Mouse (Mus musculus) megakaryocyte, embryonic 14.5 days (primary cell): ENCODE measurements at regions not wholly inside any gene's neighbourhood (a gene's known extent, or its start where the extent isn't known, plus 50 kb on each side); places are given as distances from the start of the nearest gene placed in this dataset.

ENCODE experiments used
- H3K27me3 ChIP-seq: replicated peaks from 2 replicates; pipeline ENCODE3; 2012; ENCODE audit warnings: inconsistent platforms
- H3K36me3 ChIP-seq: replicated peaks from 2 replicates; pipeline ENCODE3; 2012; ENCODE audit warnings: low read length, inconsistent platforms, mixed read lengths
- H3K4me1 ChIP-seq: 2 replicates; pipeline ENCODE4 v1.6.1; 2012; ENCODE audit warnings: inconsistent platforms
- H3K4me3 ChIP-seq: replicated peaks from 2 replicates; pipeline ENCODE3; 2012; ENCODE audit warnings: moderate library complexity, mild to moderate bottlenecking, inconsistent platforms
- H3K9me3 ChIP-seq: 2 replicates; pipeline ENCODE4 v1.6.1; 2012; ENCODE audit warnings: inconsistent platforms
- FLI1 ChIP-seq: IDR thresholded peaks from 2 replicates; pipeline ENCODE4 v1.6.1; 2012; ENCODE audit warnings: low read length, inconsistent platforms, mixed read lengths
- GATA1 ChIP-seq: IDR thresholded peaks from 3 replicates; pipeline ENCODE4 v1.6.1; 2012; ENCODE audit warnings: mixed read lengths, low read length, inconsistent platforms, borderline replicate concordance

- Histone ChIP-seq H3K9me3 (no peaks in the 10 kb centered on the region), H3K27me3 (no peaks in the 10 kb centered on the region), H3K36me3 (no peaks in the 10 kb centered on the region), H3K4me1 (peaks cover 6% of the 10 kb centered on the region), H3K4me3 (no peak overlapping the region)
- TF ChIP-seq FLI1, result no peak
- TF ChIP-seq GATA1, result no peak
These were observed 526.8 kb upstream of the Tbl1xr1 start for GRCm38 (mm10) chr3:21549671-21550070.

GRCm38 (mm10) chr3:21553159-21553758 is 523.2 kb upstream of the Tbl1xr1 start:
- Histone ChIP-seq H3K9me3 (no peaks in the 10 kb centered on the region), H3K27me3 (no peaks in the 10 kb centered on the region), H3K4me3 (no peak overlapping the region), H3K36me3 (no peaks in the 10 kb centered on the region), H3K4me1 (no peaks in the 10 kb centered on the region)
- TF ChIP-seq FLI1 (no peak), GATA1 (no peak)

- TF ChIP-seq FLI1 (no peak), GATA1 (no peak)
- no peaks in the 10 kb centered on the region for H3K36me3 ChIP-seq
- no peaks in the 10 kb centered on the region for H3K27me3 ChIP-seq
- H3K4me3 ChIP-seq, result no peak overlapping the region
- no peaks in the 10 kb centered on the region for H3K9me3 ChIP-seq
- H3K4me1 ChIP-seq, result no peaks in the 10 kb centered on the region
These were observed 522.6 kb upstream of the Tbl1xr1 start for GRCm38 (mm10) chr3:21553859-21554258.

- H3K27me3 ChIP-seq, result no peaks in the 10 kb centered on the region
- no peaks in the 10 kb centered on the region for H3K36me3 ChIP-seq
- TF ChIP-seq GATA1 (no peak), FLI1 (no peak)
- H3K4me3 ChIP-seq, result no peak overlapping the region
- no peaks in the 10 kb centered on the region for H3K9me3 ChIP-seq
- no peaks in the 10 kb centered on the region for H3K4me1 ChIP-seq
These were observed 518.5 kb upstream of the Tbl1xr1 start for GRCm38 (mm10) chr3:21557963-21558441.

GRCm38 (mm10) chr3:21562771-21563312 is 513.6 kb upstream of the Tbl1xr1 start:
- TF ChIP-seq FLI1 (no peak), GATA1 (no peak)
- H3K9me3 ChIP-seq, result no peaks in the 10 kb centered on the region
- H3K36me3 ChIP-seq, result no peaks in the 10 kb centered on the region
- no peak overlapping the region for H3K4me3 ChIP-seq
- no peaks in the 10 kb centered on the region for H3K4me1 ChIP-seq
- H3K27me3 ChIP-seq, result no peaks in the 10 kb centered on the region

- Histone ChIP-seq H3K4me3 (no peak overlapping the region), H3K36me3 (no peaks in the 10 kb centered on the region), H3K4me1 (no peaks in the 10 kb centered on the region), H3K27me3 (no peaks in the 10 kb centered on the region), H3K9me3 (no peaks in the 10 kb centered on the region)
- TF ChIP-seq GATA1, result no peak
- no peak for TF ChIP-seq FLI1
These were observed 513.0 kb upstream of the Tbl1xr1 start for GRCm38 (mm10) chr3:21563454-21563853.

- TF ChIP-seq FLI1, result no peak
- no peak for TF ChIP-seq GATA1
These were observed 512.2 kb upstream of the Tbl1xr1 start for GRCm38 (mm10) chr3:21564211-21564781.

GRCm38 (mm10) chr3:21564847-21565485 is 511.5 kb upstream of the Tbl1xr1 start:
- no peaks in the 10 kb centered on the region for H3K27me3 ChIP-seq

More at GRCm38 (mm10) chr3:21564211-21564781, 512.2 kb upstream of the Tbl1xr1 start:
- Histone ChIP-seq H3K36me3 (no peaks in the 10 kb centered on the region), H3K4me3 (no peak overlapping the region), H3K27me3 (no peaks in the 10 kb centered on the region), H3K4me1 (no peaks in the 10 kb centered on the region), H3K9me3 (no peaks in the 10 kb centered on the region)

GRCm38 (mm10) chr3:21569721-21570120 is 506.7 kb upstream of the Tbl1xr1 start:
- TF ChIP-seq GATA1 (no peak), FLI1 (no peak)
- no peaks in the 10 kb centered on the region for H3K27me3 ChIP-seq
- H3K4me1 ChIP-seq, result no peaks in the 10 kb centered on the region
- H3K36me3 ChIP-seq, result no peaks in the 10 kb centered on the region
- no peaks in the 10 kb centered on the region for H3K9me3 ChIP-seq
- no peak overlapping the region for H3K4me3 ChIP-seq

More at GRCm38 (mm10) chr3:21564847-21565485, 511.5 kb upstream of the Tbl1xr1 start:
- H3K4me3 ChIP-seq, result no peak overlapping the region
- no peaks in the 10 kb centered on the region for H3K4me1 ChIP-seq
- TF ChIP-seq GATA1 (no peak), FLI1 (no peak)
- H3K9me3 ChIP-seq, result no peaks in the 10 kb centered on the region
- H3K36me3 ChIP-seq, result no peaks in the 10 kb centered on the region

- TF ChIP-seq GATA1 (no peak), FLI1 (no peak)
- Histone ChIP-seq H3K4me3 (no peak overlapping the region), H3K36me3 (no peaks in the 10 kb centered on the region), H3K27me3 (peaks cover 7% of the 10 kb centered on the region), H3K4me1 (no peaks in the 10 kb centered on the region), H3K9me3 (no peaks in the 10 kb centered on the region)
These were observed 497.8 kb upstream of the Tbl1xr1 start for GRCm38 (mm10) chr3:21578635-21579034.
